Mouse (Mus musculus) hindbrain, embryonic 14.5 days (tissue): ENCODE measurements at regions not wholly inside any gene's neighbourhood (a gene's known extent, or its start where the extent isn't known, plus 50 kb on each side); places are given as distances from the start of the nearest gene placed in this dataset.
A peak's percentile ranks its signal among the peaks of the same experiment; 100 is the strongest.

ENCODE experiments used
- ATAC-seq: fragments of 200-750 bp; cut with Nextera tagmentation; 2 replicates; pipeline ENCODE4 v1.8.0; 2017; ENCODE audit warnings: moderate number of reproducible peaks, mild to moderate bottlenecking, moderate TSS enrichment, moderate library complexity; ENCODE audit not compliant: low FRiP score
- DNase-seq: peaks from one replicate; pipeline ENCODE4 v3.0.0-alpha.2; 2015; ENCODE audit warnings: low spot score
- H3K27ac ChIP-seq: fragments of 300-500 bp; sonication (generic); 2 replicates; pipeline ENCODE4 v1.5.1; 2014; ENCODE audit warnings: mild to moderate bottlenecking, moderate library complexity
- H3K27me3 ChIP-seq: fragments of 300-500 bp; sonication (generic); 2 replicates; pipeline ENCODE4 v1.6.1; 2014; ENCODE audit warnings: mild to moderate bottlenecking, low read length, mixed read lengths; ENCODE audit not compliant: control insufficient read depth, insufficient read depth
- H3K36me3 ChIP-seq: fragments of 300-500 bp; sonication (generic); replicated peaks from 2 replicates; pipeline ENCODE4 v1.6.1; 2014; ENCODE audit not compliant: control insufficient read depth, insufficient read depth
- H3K4me1 ChIP-seq: fragments of 300-500 bp; sonication (generic); replicated peaks from 2 replicates; pipeline ENCODE4 v1.6.1; 2014; ENCODE audit warnings: antibody characterized with exemption, low read length, mixed read lengths; ENCODE audit not compliant: control insufficient read depth, insufficient read depth
- H3K4me2 ChIP-seq: fragments of 300-500 bp; sonication (generic); replicated peaks from 2 replicates; pipeline ENCODE4 v1.6.1; 2014; ENCODE audit warnings: mild to moderate bottlenecking, moderate library complexity
- H3K4me3 ChIP-seq: fragments of 300-500 bp; sonication (generic); replicated peaks from 2 replicates; pipeline ENCODE4 v1.5.1; 2014; ENCODE audit warnings: mild to moderate bottlenecking, low read length
- H3K9ac ChIP-seq: fragments of 300-500 bp; sonication (generic); 2 replicates; pipeline ENCODE4 v1.6.1; 2014
- H3K9me3 ChIP-seq: fragments of 300-500 bp; sonication (generic); 2 replicates; pipeline ENCODE4 v1.6.1; 2016; ENCODE audit warnings: low read length; ENCODE audit not compliant: control insufficient read depth
- WGBS: fragments of 180-500 bp; shearing (Covaris S2); extraction: QIAGEN DNeasy Blood & Tissue Kit; methylation state at CpG from one replicate; pipeline ENCODE4 v1.1.7; 2014; 5-methylcytosine and 5-hydroxymethylcytosine counted together

DNA sequence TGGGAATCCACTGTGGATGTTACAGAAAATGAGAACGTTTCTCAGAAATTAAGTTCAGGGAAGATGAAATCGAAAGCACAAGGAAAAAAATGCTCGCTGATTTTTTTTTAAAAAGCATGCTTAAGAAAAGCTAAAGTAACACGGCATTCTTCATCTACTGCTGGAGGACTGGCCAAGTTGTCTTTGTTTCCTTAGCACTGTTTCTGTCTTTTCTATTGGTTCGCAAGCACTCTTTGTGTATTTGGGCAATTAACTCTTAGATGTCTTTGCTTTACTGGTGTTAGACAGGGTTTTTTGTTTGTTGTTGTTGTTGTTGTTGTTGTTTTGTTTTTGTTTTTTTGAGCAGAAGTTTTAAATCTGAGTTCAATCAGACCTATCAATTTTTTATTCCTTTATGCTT, 301.4 kb upstream of the Noct start:
- no peak for ATAC-seq
- no peaks in the 10 kb centered on the region for H3K4me1 ChIP-seq
- H3K4me3 ChIP-seq = no peak overlapping the region
- H3K36me3 ChIP-seq = no peaks in the 10 kb centered on the region
- H3K4me2 ChIP-seq = no peak overlapping the region
- H3K9me3 ChIP-seq = no peaks in the 10 kb centered on the region
- no peak overlapping the region for H3K27ac ChIP-seq
- no peak overlapping the region for H3K9ac ChIP-seq
- no peak for DNase-seq
- WGBS = 64% methylated on average over 5 of the region's 5 CpGs
- no peaks in the 10 kb centered on the region for H3K27me3 ChIP-seq

DNA sequence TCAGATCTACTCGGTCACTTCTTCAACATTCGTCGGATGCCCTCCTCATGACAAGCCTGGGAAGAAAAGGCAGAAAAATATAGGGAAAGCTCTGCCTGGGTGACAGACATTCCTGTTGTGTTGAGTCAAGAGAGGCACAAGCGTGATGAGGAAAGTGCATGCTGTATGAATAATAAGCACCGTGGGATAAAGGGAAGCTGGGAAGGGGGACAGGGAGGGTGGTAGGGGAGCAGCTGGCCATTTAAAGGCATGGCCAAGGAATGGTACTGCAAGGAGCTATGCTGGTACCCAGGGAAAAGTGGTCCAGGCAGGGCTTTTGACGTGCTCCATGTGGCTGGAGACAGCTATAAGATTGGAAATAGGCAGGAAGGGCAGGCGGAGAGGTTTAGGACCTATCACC, 300.9 kb upstream of the Noct start:
- H3K9ac ChIP-seq = no peak overlapping the region
- H3K27me3 ChIP-seq = no peaks in the 10 kb centered on the region
- WGBS = 49% methylated on average over 7 of the region's 7 CpGs
- DNase-seq (no peak), ATAC-seq (peak; percentile 53; the same call in 1 of the 2 replicates)
- H3K36me3 ChIP-seq = no peaks in the 10 kb centered on the region
- no peaks in the 10 kb centered on the region for H3K9me3 ChIP-seq
- H3K4me3 ChIP-seq = no peak overlapping the region
- no peaks in the 10 kb centered on the region for H3K4me1 ChIP-seq
- H3K4me2 ChIP-seq = no peak overlapping the region
- no peak overlapping the region for H3K27ac ChIP-seq

DNA sequence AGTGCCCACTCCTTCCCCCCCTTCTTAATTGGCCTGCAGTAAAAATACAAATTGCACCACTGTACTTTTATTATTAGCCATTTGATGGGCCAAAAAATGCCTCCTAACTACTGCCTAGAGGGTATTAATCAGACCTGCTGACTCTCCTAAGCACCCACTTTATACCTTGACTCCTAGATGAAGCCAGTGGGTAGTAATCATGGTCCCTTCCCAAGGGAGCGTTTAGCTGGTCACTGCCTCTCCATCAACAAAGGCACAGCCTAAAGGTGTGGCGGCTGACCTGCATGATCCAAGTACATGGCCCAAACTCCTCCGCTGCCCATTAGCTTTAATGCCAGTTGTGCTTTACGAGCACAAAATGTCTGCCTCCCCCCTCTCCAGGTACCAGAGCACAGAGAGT, 296.9 kb upstream of the Noct start:
- Histone ChIP-seq H3K36me3 (no peaks in the 10 kb centered on the region), H3K27me3 (no peaks in the 10 kb centered on the region), H3K4me3 (no peak overlapping the region), H3K4me1 (no peaks in the 10 kb centered on the region), H3K4me2 (no peak overlapping the region), H3K9ac (no peak overlapping the region), H3K9me3 (no peaks in the 10 kb centered on the region), H3K27ac (no peak overlapping the region)
- no peak for ATAC-seq
- DNase-seq = no peak
- 79% methylated on average over 4 of the region's 4 CpGs for WGBS

DNA sequence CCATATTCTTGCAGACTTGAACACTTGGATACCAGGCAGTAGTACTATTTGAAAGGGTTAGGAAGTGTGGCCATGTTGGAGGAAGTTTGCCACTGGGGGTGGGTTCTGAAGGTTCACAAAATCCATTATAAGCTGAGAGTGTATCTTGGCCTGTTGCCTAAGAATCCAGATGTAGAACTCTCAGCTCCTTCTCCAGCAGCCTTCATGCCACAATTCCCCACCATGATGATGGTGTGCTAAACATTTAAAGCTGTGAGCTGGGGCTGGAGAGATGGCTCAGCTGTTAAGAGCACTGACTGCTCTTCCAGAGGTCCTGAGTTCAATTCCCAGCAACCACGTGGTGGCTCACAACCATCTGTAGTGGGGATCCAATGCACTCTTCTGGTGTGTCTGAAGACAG, 295.2 kb upstream of the Noct start:
- Histone ChIP-seq H3K4me1 (0 out of 2 replicates have a peak, but pooled peaks cover 5% of the 10 kb centered on the region), H3K4me3 (no peak overlapping the region), H3K27me3 (no peaks in the 10 kb centered on the region), H3K9me3 (no peaks in the 10 kb centered on the region), H3K4me2 (no peak overlapping the region), H3K27ac (no peak overlapping the region), H3K36me3 (no peaks in the 10 kb centered on the region), H3K9ac (no peak overlapping the region)
- DNase-seq (no peak), ATAC-seq (no peak)
- WGBS = 90% methylated on average over 1 of the region's 1 CpGs

DNA sequence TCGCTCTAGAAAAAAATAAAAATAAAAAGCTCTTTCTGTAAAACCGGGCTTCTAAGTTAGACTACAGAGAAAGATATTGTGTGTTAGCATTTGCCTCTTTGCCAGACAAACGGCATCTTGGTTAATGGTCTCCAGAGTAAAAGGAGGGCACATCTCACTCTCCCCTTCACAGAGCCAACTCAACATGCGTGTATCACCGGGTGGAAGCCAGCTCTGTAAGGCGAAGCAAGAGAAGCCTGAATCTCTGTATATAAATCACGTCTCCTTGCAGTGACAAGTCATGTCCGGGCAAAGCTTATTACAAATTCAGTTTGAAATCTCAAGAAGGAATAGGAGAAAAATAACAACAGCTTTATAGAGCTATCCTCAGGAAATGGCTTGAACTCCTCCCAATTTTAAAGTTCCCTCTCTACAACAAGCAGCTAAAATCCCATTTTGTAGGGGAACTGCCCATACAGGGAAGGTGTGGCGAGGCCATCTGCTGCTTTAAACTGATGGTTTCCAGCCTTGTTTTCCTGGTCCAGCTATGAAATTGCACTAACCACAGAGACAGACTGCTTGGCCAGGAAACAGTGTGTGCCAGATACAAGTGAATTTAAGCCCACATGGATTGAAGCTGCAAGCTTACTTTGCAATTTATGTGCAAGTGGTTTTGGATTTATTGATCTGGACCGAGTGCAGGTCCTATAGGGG, 291.7 kb upstream of the Noct start:
- Histone ChIP-seq H3K9ac (no peak overlapping the region), H3K4me2 (no peak overlapping the region), H3K36me3 (no peaks in the 10 kb centered on the region), H3K27ac (0 out of 2 replicates have a peak overlapping the region, but pooled peaks have one; percentile 41), H3K9me3 (no peaks in the 10 kb centered on the region), H3K27me3 (no peaks in the 10 kb centered on the region), H3K4me1 (0 out of 2 replicates have a peak, but pooled peaks cover 5% of the 10 kb centered on the region), H3K4me3 (no peak overlapping the region)
- ATAC-seq = no peak
- 65% methylated on average over 10 of the region's 10 CpGs for WGBS
- DNase-seq = no peak

DNA sequence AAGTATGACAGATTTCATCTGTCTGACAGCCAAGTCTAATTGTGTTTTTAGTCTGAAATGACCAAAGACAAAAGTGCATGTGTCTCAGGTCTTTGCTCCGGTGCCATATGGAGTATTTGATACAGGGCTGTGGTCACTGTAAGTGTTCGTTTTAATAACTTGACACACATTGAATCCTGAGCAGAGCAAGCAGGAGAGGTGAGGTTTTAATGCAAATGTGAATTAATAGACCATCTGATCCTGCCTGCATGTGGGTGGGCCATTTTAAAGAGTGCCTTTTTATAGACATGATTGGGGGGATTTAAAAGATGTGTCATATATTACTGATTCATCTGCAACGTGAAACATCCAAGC, 291.2 kb upstream of the Noct start:
- H3K4me3 ChIP-seq = no peak overlapping the region
- WGBS = 61% methylated on average over 3 of the region's 3 CpGs
- no peaks in the 10 kb centered on the region for H3K27me3 ChIP-seq
- ATAC-seq (no peak), DNase-seq (no peak)
- 0 out of 2 replicates have a peak overlapping the region, but pooled peaks have one; percentile 41 for H3K27ac ChIP-seq
- H3K9me3 ChIP-seq = no peaks in the 10 kb centered on the region
- no peak overlapping the region for H3K4me2 ChIP-seq
- H3K4me1 ChIP-seq = 0 out of 2 replicates have a peak, but pooled peaks cover 5% of the 10 kb centered on the region
- H3K36me3 ChIP-seq = no peaks in the 10 kb centered on the region
- H3K9ac ChIP-seq = no peak overlapping the region

DNA sequence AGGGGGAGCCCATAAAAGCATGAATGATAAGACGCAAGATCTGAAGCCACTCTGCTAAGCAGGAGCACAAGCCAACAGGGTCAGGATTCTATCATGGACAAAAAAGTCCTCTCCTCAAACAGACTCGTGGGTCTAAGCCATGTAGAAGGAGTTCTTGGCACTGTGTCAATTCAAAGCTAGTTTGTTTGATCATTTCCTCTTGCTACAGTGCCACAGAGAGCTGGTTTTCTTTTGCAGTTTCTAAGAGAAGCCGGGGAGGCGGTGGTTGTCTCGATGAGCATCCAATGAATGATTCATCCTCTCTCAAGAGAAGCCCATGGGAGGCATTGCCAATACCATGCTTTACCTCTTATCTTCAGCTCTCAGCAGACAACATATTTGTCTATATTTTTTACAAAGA, 284.6 kb upstream of the Noct start:
- Histone ChIP-seq H3K27me3 (no peaks in the 10 kb centered on the region), H3K4me1 (no peaks in the 10 kb centered on the region), H3K9ac (no peak overlapping the region), H3K9me3 (no peaks in the 10 kb centered on the region), H3K4me3 (no peak overlapping the region), H3K27ac (no peak overlapping the region), H3K4me2 (no peak overlapping the region), H3K36me3 (no peaks in the 10 kb centered on the region)
- DNase-seq (no peak), ATAC-seq (no peak)
- 77% methylated on average over 5 of the region's 5 CpGs for WGBS

DNA sequence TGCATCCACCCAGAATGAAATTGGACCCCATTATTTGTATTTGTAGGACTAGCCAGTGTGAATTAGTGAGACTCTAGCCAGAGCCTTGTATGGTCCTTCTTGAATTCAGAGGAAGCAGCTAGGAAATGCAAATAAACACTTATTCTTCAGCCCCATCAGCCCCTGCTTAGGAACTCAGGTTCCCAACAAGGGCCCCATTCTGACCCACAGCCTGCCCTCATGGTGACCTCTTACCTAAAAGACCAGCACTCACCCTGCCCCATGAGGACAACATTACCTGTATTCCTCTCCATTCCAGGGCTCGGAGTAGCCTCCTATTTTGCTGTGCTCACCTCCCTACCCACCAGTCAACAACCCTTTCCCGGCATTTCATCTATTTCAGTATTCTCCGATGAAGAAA, 283.6 kb upstream of the Noct start:
- no peak overlapping the region for H3K4me3 ChIP-seq
- no peak overlapping the region for H3K9ac ChIP-seq
- 61% methylated on average over 3 of the region's 3 CpGs for WGBS
- H3K27me3 ChIP-seq = no peaks in the 10 kb centered on the region
- H3K36me3 ChIP-seq = no peaks in the 10 kb centered on the region
- ATAC-seq = no peak
- H3K9me3 ChIP-seq = no peaks in the 10 kb centered on the region
- no peak overlapping the region for H3K27ac ChIP-seq
- no peak overlapping the region for H3K4me2 ChIP-seq
- no peaks in the 10 kb centered on the region for H3K4me1 ChIP-seq
- no peak for DNase-seq

DNA sequence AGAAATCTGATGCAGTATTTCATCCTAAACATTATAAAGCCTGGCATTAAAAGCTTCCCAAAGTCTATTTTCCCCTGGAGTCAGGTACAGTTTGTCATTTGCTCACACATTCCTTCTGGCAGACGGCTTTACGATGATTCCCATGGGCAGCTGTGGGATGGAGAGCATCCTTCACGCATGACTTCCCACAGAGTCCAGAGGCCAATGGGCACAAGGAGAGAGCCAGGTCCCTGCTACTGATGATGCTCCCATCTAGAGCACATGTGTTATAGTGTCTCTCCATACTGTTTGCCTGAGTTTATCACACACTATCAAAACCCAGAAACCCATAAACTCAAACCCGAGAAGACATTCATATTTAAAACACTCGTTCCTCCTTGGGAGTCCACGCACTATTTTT, 270.8 kb upstream of the Noct start:
- no peaks in the 10 kb centered on the region for H3K27me3 ChIP-seq
- no peaks in the 10 kb centered on the region for H3K4me1 ChIP-seq
- DNase-seq (no peak), ATAC-seq (no peak)
- no peak overlapping the region for H3K4me2 ChIP-seq
- H3K9ac ChIP-seq = no peak overlapping the region
- no peaks in the 10 kb centered on the region for H3K36me3 ChIP-seq
- no peak overlapping the region for H3K27ac ChIP-seq
- no peaks in the 10 kb centered on the region for H3K9me3 ChIP-seq
- no peak overlapping the region for H3K4me3 ChIP-seq
- WGBS = 67% methylated on average over 6 of the region's 6 CpGs

DNA sequence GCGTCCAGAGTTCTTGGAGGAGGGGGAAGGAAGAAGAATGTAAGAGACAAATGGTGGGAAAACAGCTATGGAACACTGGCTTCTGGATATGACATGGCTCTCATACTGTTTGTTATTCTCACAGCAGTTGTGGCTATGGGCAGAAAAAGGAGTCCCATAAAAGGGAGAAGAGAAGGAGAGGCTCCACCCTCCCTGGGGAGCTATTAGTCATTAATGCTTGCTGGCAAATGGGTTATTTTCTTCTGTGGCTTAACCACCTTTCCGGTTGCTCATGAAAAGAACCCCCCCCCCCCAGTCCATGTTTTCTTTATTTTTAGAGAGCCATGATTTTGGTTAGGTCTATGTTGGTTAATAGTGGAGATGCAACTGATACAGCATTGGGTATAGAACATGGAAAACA, 253.9 kb upstream of the Noct start:
- no peak overlapping the region for H3K4me2 ChIP-seq
- DNase-seq (no peak), ATAC-seq (no peak)
- no peaks in the 10 kb centered on the region for H3K36me3 ChIP-seq
- H3K27me3 ChIP-seq = no peaks in the 10 kb centered on the region
- 90% methylated on average over 2 of the region's 2 CpGs for WGBS
- H3K27ac ChIP-seq = no peak overlapping the region
- H3K9me3 ChIP-seq = no peaks in the 10 kb centered on the region
- no peaks in the 10 kb centered on the region for H3K4me1 ChIP-seq
- H3K9ac ChIP-seq = no peak overlapping the region
- H3K4me3 ChIP-seq = no peak overlapping the region
